Mouse (Mus musculus): ENCODE measurements at regions not wholly inside any gene's neighbourhood (a gene's known extent, or its start where the extent isn't known, plus 50 kb on each side); places are given as distances from the start of the nearest gene placed in this dataset.

GRCm38 (mm10) chr10:118781811-118782232 lies 88.2 kb downstream of the Dyrk2 start:
- Histone ChIP-seq H3K4me3 (ENCODE audit: low read depth, low read length) (no peak overlapping the region), H3K36me3 (ENCODE audit: control insufficient read depth, insufficient read depth, low read length) (no peaks in the 10 kb centered on the region), H3K9me3 (replicated peaks; ENCODE audit: control insufficient read depth, low read length) (no peaks in the 10 kb centered on the region), H3K9ac (ENCODE audit: low read depth, low read length) (no peak overlapping the region), H3K4me2 (no peak overlapping the region), H3K4me1 (ENCODE audit: control insufficient read depth, insufficient read depth, low read length) (0 out of 2 replicates have a peak, but pooled peaks cover 8% of the 10 kb centered on the region), H3K27me3 (ENCODE audit: control insufficient read depth, insufficient read depth, low read length) (no peaks in the 10 kb centered on the region), H3K27ac (ENCODE audit: low read depth, low read length) (no peak overlapping the region)
- ATAC-seq (replicated peaks; ENCODE audit: insufficient number of reproducible peaks, low FRiP score, low TSS enrichment): no peak
- WGBS (ENCODE audit: insufficient replicate concordance): 66% methylated on average over 10 of the region's 10 CpGs

GRCm38 (mm10) chr10:118782646-118783045 lies 87.4 kb downstream of the Dyrk2 start:
- no peaks in the 10 kb centered on the region for H3K27me3 ChIP-seq (ENCODE audit: control insufficient read depth, insufficient read depth, low read length)
- H3K4me2 ChIP-seq: no peak overlapping the region
- H3K4me1 ChIP-seq (ENCODE audit: control insufficient read depth, insufficient read depth, low read length): 0 out of 2 replicates have a peak, but pooled peaks cover 8% of the 10 kb centered on the region
- H3K27ac ChIP-seq (ENCODE audit: low read depth, low read length): no peak overlapping the region
- WGBS (ENCODE audit: insufficient replicate concordance): 55% methylated on average over 6 of the region's 6 CpGs
- H3K9me3 ChIP-seq (replicated peaks; ENCODE audit: control insufficient read depth, low read length): no peaks in the 10 kb centered on the region
- ATAC-seq (replicated peaks; ENCODE audit: insufficient number of reproducible peaks, low FRiP score, low TSS enrichment): no peak
- H3K4me3 ChIP-seq (ENCODE audit: low read depth, low read length): no peak overlapping the region
- H3K36me3 ChIP-seq (ENCODE audit: control insufficient read depth, insufficient read depth, low read length): no peaks in the 10 kb centered on the region
- H3K9ac ChIP-seq (ENCODE audit: low read depth, low read length): no peak overlapping the region

GRCm38 (mm10) chr10:118787280-118787690 lies 82.7 kb downstream of the Dyrk2 start:
- Histone ChIP-seq H3K4me1 (ENCODE audit: control insufficient read depth, insufficient read depth, low read length) (peaks cover 9% of the 10 kb centered on the region; the same call in 1 of the 2 replicates), H3K4me2 (no peak overlapping the region), H3K27me3 (ENCODE audit: control insufficient read depth, insufficient read depth, low read length) (no peaks in the 10 kb centered on the region), H3K9me3 (replicated peaks; ENCODE audit: control insufficient read depth, low read length) (no peaks in the 10 kb centered on the region), H3K27ac (ENCODE audit: low read depth, low read length) (no peak overlapping the region), H3K9ac (ENCODE audit: low read depth, low read length) (no peak overlapping the region), H3K36me3 (ENCODE audit: control insufficient read depth, insufficient read depth, low read length) (no peaks in the 10 kb centered on the region), H3K4me3 (ENCODE audit: low read depth, low read length) (no peak overlapping the region)
- WGBS (ENCODE audit: insufficient replicate concordance): 83% methylated on average over 8 of the region's 8 CpGs
- ATAC-seq (replicated peaks; ENCODE audit: insufficient number of reproducible peaks, low FRiP score, low TSS enrichment): no peak

- H3K4me3 ChIP-seq (ENCODE audit: low read depth, low read length): no peak overlapping the region
- H3K4me1 ChIP-seq (ENCODE audit: control insufficient read depth, insufficient read depth, low read length): peaks cover 4% of the 10 kb centered on the region; the same call in 1 of the 2 replicates
- no peaks in the 10 kb centered on the region for H3K9me3 ChIP-seq (replicated peaks; ENCODE audit: control insufficient read depth, low read length)
- no peak overlapping the region for H3K4me2 ChIP-seq
- no peaks in the 10 kb centered on the region for H3K36me3 ChIP-seq (ENCODE audit: control insufficient read depth, insufficient read depth, low read length)
- no peak overlapping the region for H3K9ac ChIP-seq (ENCODE audit: low read depth, low read length)
- no peak for ATAC-seq (replicated peaks; ENCODE audit: insufficient number of reproducible peaks, low FRiP score, low TSS enrichment)
- 66% methylated on average over 15 of the region's 15 CpGs for WGBS (ENCODE audit: insufficient replicate concordance)
- no peaks in the 10 kb centered on the region for H3K27me3 ChIP-seq (ENCODE audit: control insufficient read depth, insufficient read depth, low read length)
- H3K27ac ChIP-seq (ENCODE audit: low read depth, low read length): no peak overlapping the region
These were observed 77.5 kb downstream of the Dyrk2 start for GRCm38 (mm10) chr10:118792352-118793100.

GRCm38 (mm10) chr10:118793794-118794193 lies 76.2 kb downstream of the Dyrk2 start:
- ATAC-seq (replicated peaks; ENCODE audit: insufficient number of reproducible peaks, low FRiP score, low TSS enrichment): no peak
- H3K4me3 ChIP-seq (ENCODE audit: low read depth, low read length): no peak overlapping the region
- H3K4me2 ChIP-seq: no peak overlapping the region
- peaks cover 4% of the 10 kb centered on the region; the same call in 1 of the 2 replicates for H3K4me1 ChIP-seq (ENCODE audit: control insufficient read depth, insufficient read depth, low read length)
- no peak overlapping the region for H3K9ac ChIP-seq (ENCODE audit: low read depth, low read length)
- 93% methylated on average over 2 of the region's 2 CpGs for WGBS (ENCODE audit: insufficient replicate concordance)
- H3K9me3 ChIP-seq (replicated peaks; ENCODE audit: control insufficient read depth, low read length): no peaks in the 10 kb centered on the region
- no peak overlapping the region for H3K27ac ChIP-seq (ENCODE audit: low read depth, low read length)
- no peaks in the 10 kb centered on the region for H3K36me3 ChIP-seq (ENCODE audit: control insufficient read depth, insufficient read depth, low read length)
- H3K27me3 ChIP-seq (ENCODE audit: control insufficient read depth, insufficient read depth, low read length): no peaks in the 10 kb centered on the region

GRCm38 (mm10) chr10:118794395-118795060 lies 75.5 kb downstream of the Dyrk2 start:
- Histone ChIP-seq H3K9ac (ENCODE audit: low read depth, low read length) (no peak overlapping the region), H3K9me3 (replicated peaks; ENCODE audit: control insufficient read depth, low read length) (no peaks in the 10 kb centered on the region), H3K36me3 (ENCODE audit: control insufficient read depth, insufficient read depth, low read length) (no peaks in the 10 kb centered on the region), H3K27ac (ENCODE audit: low read depth, low read length) (no peak overlapping the region), H3K4me2 (no peak overlapping the region), H3K27me3 (ENCODE audit: control insufficient read depth, insufficient read depth, low read length) (no peaks in the 10 kb centered on the region), H3K4me3 (ENCODE audit: low read depth, low read length) (no peak overlapping the region), H3K4me1 (ENCODE audit: control insufficient read depth, insufficient read depth, low read length) (peaks cover 4% of the 10 kb centered on the region; the same call in 1 of the 2 replicates)
- WGBS (ENCODE audit: insufficient replicate concordance): 54% methylated on average over 9 of the region's 9 CpGs
- ATAC-seq (replicated peaks; ENCODE audit: insufficient number of reproducible peaks, low FRiP score, low TSS enrichment): no peak

- H3K9ac ChIP-seq (ENCODE audit: low read depth, low read length): no peak overlapping the region
- H3K4me2 ChIP-seq: no peak overlapping the region
- H3K27ac ChIP-seq (ENCODE audit: low read depth, low read length): no peak overlapping the region
- H3K27me3 ChIP-seq (ENCODE audit: control insufficient read depth, insufficient read depth, low read length): no peaks in the 10 kb centered on the region
- H3K9me3 ChIP-seq (replicated peaks; ENCODE audit: control insufficient read depth, low read length): no peaks in the 10 kb centered on the region
- H3K4me3 ChIP-seq (ENCODE audit: low read depth, low read length): no peak overlapping the region
- 84% methylated on average over 3 of the region's 3 CpGs for WGBS (ENCODE audit: insufficient replicate concordance)
- no peaks in the 10 kb centered on the region for H3K36me3 ChIP-seq (ENCODE audit: control insufficient read depth, insufficient read depth, low read length)
- ATAC-seq (replicated peaks; ENCODE audit: insufficient number of reproducible peaks, low FRiP score, low TSS enrichment): no peak
- H3K4me1 ChIP-seq (ENCODE audit: control insufficient read depth, insufficient read depth, low read length): peaks cover 4% of the 10 kb centered on the region; the same call in 1 of the 2 replicates
These were observed 75.0 kb downstream of the Dyrk2 start for GRCm38 (mm10) chr10:118795061-118795407.

GRCm38 (mm10) chr10:118796512-118796911 lies 73.5 kb downstream of the Dyrk2 start:
- Histone ChIP-seq H3K4me1 (ENCODE audit: control insufficient read depth, insufficient read depth, low read length) (peaks cover 4% of the 10 kb centered on the region; the same call in 1 of the 2 replicates), H3K4me2 (no peak overlapping the region), H3K27me3 (ENCODE audit: control insufficient read depth, insufficient read depth, low read length) (no peaks in the 10 kb centered on the region), H3K27ac (ENCODE audit: low read depth, low read length) (no peak overlapping the region), H3K9ac (ENCODE audit: low read depth, low read length) (no peak overlapping the region), H3K9me3 (replicated peaks; ENCODE audit: control insufficient read depth, low read length) (no peaks in the 10 kb centered on the region), H3K36me3 (ENCODE audit: control insufficient read depth, insufficient read depth, low read length) (no peaks in the 10 kb centered on the region), H3K4me3 (ENCODE audit: low read depth, low read length) (no peak overlapping the region)
- no peak for ATAC-seq (replicated peaks; ENCODE audit: insufficient number of reproducible peaks, low FRiP score, low TSS enrichment)
- 69% methylated on average over 7 of the region's 7 CpGs for WGBS (ENCODE audit: insufficient replicate concordance)
